24 mouse cellular contexts compared by ENCODE assay signal in the genomic region with DNA sequence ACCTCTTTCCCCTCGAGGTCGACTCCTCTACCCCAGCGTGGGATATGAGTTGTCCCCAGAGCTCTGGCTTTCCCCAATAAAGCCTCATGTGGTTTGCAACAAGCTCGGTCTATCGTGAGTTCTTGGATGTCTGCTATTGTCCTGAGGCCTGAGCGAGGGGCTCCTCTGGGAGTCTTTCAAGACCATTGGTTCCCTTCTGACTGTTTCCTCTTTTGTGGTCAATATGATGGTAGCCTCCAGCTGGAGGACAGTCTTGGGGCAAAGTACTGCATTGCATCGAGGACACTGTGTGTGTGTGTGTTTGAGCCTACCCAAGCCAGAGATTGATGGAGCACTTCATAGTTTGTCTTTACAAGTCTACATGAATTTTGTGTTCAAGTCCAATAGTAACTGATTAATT.
DNase-seq lines count a peak whose midpoint lies in the region; ATAC-seq and TF ChIP-seq lines count a peak whose summit lies in the region.
"Had no signal": no experiment of that assay in that cellular context is flagged by ENCODE, and none has a peak within 500 bp of the region (broad histone marks: within the 10 kb centered on the region; RNA-seq: fewer than 3 reads in every experiment).

No protein-coding gene starts in this region.

- TF ChIP-seq POLR2A in thymus, adult 2 months (IDR thresholded peaks at IDR 0.05; ENCODE audit: control insufficient read depth, extremely low read depth, insufficient read depth, low read length, poor library complexity) = no peak

- peak overlapping the region; percentile 16; the same call in 1 of the 2 replicates for H3K27ac ChIP-seq in thymus, adult 2 months (ENCODE audit: control insufficient read depth, insufficient read depth, low read length)
- H3K27ac ChIP-seq: forebrain, embryonic 10.5 days; forebrain, embryonic 13.5 days; heart, adult 2 months; heart, embryonic 10.5 days; heart, embryonic 13.5 days; hindbrain, embryonic 12.5 days; hindbrain, embryonic 15.5 days had no signal

- no peak for DNase-seq in thymus, adult 2 months
- DNase-seq in thymus, postnatal 14 days = no peak
- no peak for DNase-seq in frontal cortex, postnatal 36 days (ENCODE audit: low spot score in 2 of 2)
- DNase-seq in kidney, adult 8-10 months = no peak
- no peak for DNase-seq in heart, postnatal 25 days (ENCODE audit: low spot score)
- DNase-seq: adrenal gland, adult 8-10 months; adrenal gland, postnatal 25 days; B cell, adult 2 months; cerebellum, adult 11 months; cerebellum, adult 2 months; cerebellum, adult 9-11 months; cerebellum, postnatal 25 days; gastrocnemius, postnatal 25 days; heart, adult 2 months; heart, postnatal 14 days had no signal

- intact Hi-C loops in heart, postnatal 25 days (cut with DNase I) = loop anchor here (5.0 kb wide), 3 partner anchors 54 to 349 kb away; a partner anchor contains a TSS

- peak; percentile 49 for ATAC-seq in common myeloid progenitor, adult 5-6 weeks (replicated peaks; ENCODE audit: low read depth, poor library complexity, severe bottlenecking)
- ATAC-seq in megakaryocyte, adult 5-6 weeks (ENCODE audit: poor library complexity, severe bottlenecking) = peak; percentile 65
- ATAC-seq: forebrain, embryonic 13.5 days; forebrain, embryonic 16.5 days had no signal

- no peak for TF ChIP-seq CTCF in thymus, adult 2 months (IDR thresholded peaks at IDR 0.05; ENCODE audit: borderline replicate concordance, control insufficient read depth, extremely low read depth, insufficient read depth, low read length, poor library complexity)

- H3K4me3 ChIP-seq in thymus, adult 2 months (ENCODE audit: control insufficient read depth, insufficient read depth, low read length) = no peak overlapping the region
- H3K4me3 ChIP-seq: forebrain, embryonic 10.5 days; forebrain, embryonic 13.5 days; heart, adult 2 months; heart, embryonic 10.5 days; heart, embryonic 13.5 days; hindbrain, embryonic 12.5 days; hindbrain, embryonic 15.5 days had no signal

- H3K36me3 ChIP-seq in thymus, adult 2 months (ENCODE audit: control insufficient read depth, insufficient read depth, low read length) = no peaks in the 10 kb centered on the region
- H3K36me3 ChIP-seq: forebrain, embryonic 10.5 days; heart, embryonic 10.5 days; heart, embryonic 13.5 days; hindbrain, embryonic 12.5 days; hindbrain, embryonic 15.5 days had no signal

- H3K27me3 ChIP-seq in thymus, adult 2 months (ENCODE audit: control insufficient read depth, insufficient read depth, low read length) = no peaks in the 10 kb centered on the region
- H3K27me3 ChIP-seq: forebrain, embryonic 13.5 days; heart, embryonic 13.5 days; hindbrain, embryonic 12.5 days; hindbrain, embryonic 15.5 days had no signal

- H3K4me1 ChIP-seq in thymus, adult 2 months (replicated peaks; ENCODE audit: control insufficient read depth, insufficient read depth, low read length) = peaks cover 27% of the 10 kb centered on the region
- H3K4me1 ChIP-seq: forebrain, embryonic 10.5 days; forebrain, embryonic 13.5 days; heart, embryonic 10.5 days; heart, embryonic 13.5 days; hindbrain, embryonic 12.5 days; hindbrain, embryonic 15.5 days had no signal

- 51% methylated on average over 7 of the region's 7 CpGs for WGBS in thymus, adult 2 months
